Mouse (Mus musculus): Measurements from ENCODE around the gene Hist1h1e. TPM values are rescaled to one million over a fixed set of nuclear protein-coding genes. Genes with fewer than 3 reads are reported as not detected.
A peak's percentile ranks its signal among the peaks of the same experiment; 100 is the strongest.
"Not testable (repeated sequence)": the region's sequence is repeated elsewhere in the genome, so short reads cannot be mapped to it uniquely, and the experiment has no call there.

Gene Hist1h1e
- polyA plus RNA-seq, 2 experiments: 7.7 to 16.4 TPM

GRCm38 (mm10) chr13:23573898-23574524, 48.3 kb downstream of the Hist1h1e start, which contains the start of the genes Hist1h2bf and Hist1h2ad:
Gene Hist1h2bf (minus strand): TSS chr13:23574196.
Gene Hist1h2ad (plus strand): TSS chr13:23574381.
- ATAC-seq (ENCODE audit: low FRiP score, low read depth) (peak; percentile 87), DNase-seq (ENCODE audit: low spot score) (peak; percentile 100)
- peaks cover 21% of the 10 kb centered on the region for H3K4me1 ChIP-seq (ENCODE audit: control insufficient read depth, insufficient read depth, low read length)
- peak within 1 kb of the TSS; percentile 63 for H3K4me2 ChIP-seq (replicated peaks; ENCODE audit: low read depth, low read length, severe bottlenecking)
- not testable (repeated sequence) for H3K36me3 ChIP-seq (ENCODE audit: control insufficient read depth, insufficient read depth, low read length); H3K9me3 ChIP-seq (ENCODE audit: control insufficient read depth, low read length); H3K27me3 ChIP-seq (ENCODE audit: control insufficient read depth, insufficient read depth, low read length)
- H3K9ac ChIP-seq (ENCODE audit: low read depth, low read length, severe bottlenecking): peak within 1 kb of the TSS; percentile 58
- WGBS: 0% methylated on average over 29 of the region's 42 CpGs
- peak within 1 kb of the TSS; percentile 40 for H3K4me3 ChIP-seq (replicated peaks; ENCODE audit: low read length)
- peak within 1 kb of the TSS; percentile 93 for H3K27ac ChIP-seq (replicated peaks; ENCODE audit: low read depth, low read length)
- TF ChIP-seq POLR2A (IDR thresholded peaks at IDR 0.05; ENCODE audit: borderline replicate concordance, extremely low read depth, insufficient read depth, insufficient read length): peak; percentile 31; the same call in 1 of the 2 replicates

GRCm38 (mm10) chr13:23573034-23573897, 49.1 kb downstream of the Hist1h1e start:
- Histone ChIP-seq H3K4me2 (replicated peaks; ENCODE audit: low read depth, low read length, severe bottlenecking) (peak overlapping the region; percentile 56), H3K27ac (replicated peaks; ENCODE audit: low read depth, low read length) (peak overlapping the region; percentile 93), H3K9ac (ENCODE audit: low read depth, low read length, severe bottlenecking) (peak overlapping the region; percentile 57), H3K4me1 (ENCODE audit: control insufficient read depth, insufficient read depth, low read length) (peaks cover 21% of the 10 kb centered on the region), H3K4me3 (replicated peaks; ENCODE audit: low read length) (peak overlapping the region; percentile 40)
- WGBS: 7% methylated on average over 18 of the region's 20 CpGs
- H3K27me3 ChIP-seq (ENCODE audit: control insufficient read depth, insufficient read depth, low read length); DNase-seq (ENCODE audit: low spot score); H3K9me3 ChIP-seq (ENCODE audit: control insufficient read depth, low read length); ATAC-seq (ENCODE audit: low FRiP score, low read depth); H3K36me3 ChIP-seq (ENCODE audit: control insufficient read depth, insufficient read depth, low read length): not testable (repeated sequence)

- ATAC-seq (ENCODE audit: low FRiP score, low read depth): no peak
- DNase-seq (ENCODE audit: low spot score): no peak
- Histone ChIP-seq H3K36me3 (ENCODE audit: control insufficient read depth, insufficient read depth, low read length) (no peaks in the 10 kb centered on the region), H3K4me2 (replicated peaks; ENCODE audit: low read depth, low read length, severe bottlenecking) (peak overlapping the region; percentile 56), H3K4me1 (ENCODE audit: control insufficient read depth, insufficient read depth, low read length) (peaks cover 21% of the 10 kb centered on the region), H3K27me3 (ENCODE audit: control insufficient read depth, insufficient read depth, low read length) (no peaks in the 10 kb centered on the region), H3K9ac (ENCODE audit: low read depth, low read length, severe bottlenecking) (peak overlapping the region; percentile 57), H3K9me3 (ENCODE audit: control insufficient read depth, low read length) (no peaks in the 10 kb centered on the region), H3K27ac (replicated peaks; ENCODE audit: low read depth, low read length) (peak overlapping the region; percentile 93), H3K4me3 (replicated peaks; ENCODE audit: low read length) (peak overlapping the region; percentile 40)
- no peak for TF ChIP-seq POLR2A (IDR thresholded peaks at IDR 0.05; ENCODE audit: borderline replicate concordance, extremely low read depth, insufficient read depth, insufficient read length)
- 34% methylated on average over 2 of the region's 2 CpGs for WGBS
Observed at GRCm38 (mm10) chr13:23572218-23573033, 49.9 kb downstream of the Hist1h1e start.

GRCm38 (mm10) chr13:23571504-23572217, 50.7 kb downstream of the Hist1h1e start:
- H3K4me2 ChIP-seq (replicated peaks; ENCODE audit: low read depth, low read length, severe bottlenecking): peak overlapping the region; percentile 56
- H3K27me3 ChIP-seq (ENCODE audit: control insufficient read depth, insufficient read depth, low read length); H3K36me3 ChIP-seq (ENCODE audit: control insufficient read depth, insufficient read depth, low read length); ATAC-seq (ENCODE audit: low FRiP score, low read depth); H3K9me3 ChIP-seq (ENCODE audit: control insufficient read depth, low read length); DNase-seq (ENCODE audit: low spot score): not testable (repeated sequence)
- H3K4me1 ChIP-seq (ENCODE audit: control insufficient read depth, insufficient read depth, low read length): peaks cover 16% of the 10 kb centered on the region
- H3K4me3 ChIP-seq (replicated peaks; ENCODE audit: low read length): peak overlapping the region; percentile 40
- H3K27ac ChIP-seq (replicated peaks; ENCODE audit: low read depth, low read length): peak overlapping the region; percentile 93
- WGBS: under 1% methylated on average over 8 of the region's 34 CpGs
- H3K9ac ChIP-seq (ENCODE audit: low read depth, low read length, severe bottlenecking): peak overlapping the region; percentile 57
